Mouse (Mus musculus) thymus, adult 2 months (tissue): ENCODE results near the gene Pdhx.

Experiments
- CTCF ChIP-seq: fragments of 200-500 bp; IDR thresholded peaks from 2 replicates; pipeline ENCODE4 v1.5.1; 2012; ENCODE audit warnings: mild to moderate bottlenecking, control low read depth, low read length, moderate library complexity, borderline replicate concordance; ENCODE audit not compliant: control insufficient read depth, poor library complexity, insufficient read depth; ENCODE audit errors: extremely low read depth
- POLR2A ChIP-seq: fragments of 200-500 bp; IDR thresholded peaks from 2 replicates; pipeline ENCODE4 v1.6.1; 2012; ENCODE audit warnings: mild to moderate bottlenecking, low read length, control low read depth, moderate library complexity; ENCODE audit not compliant: control insufficient read depth, poor library complexity, insufficient read depth; ENCODE audit errors: extremely low read depth

DNA sequence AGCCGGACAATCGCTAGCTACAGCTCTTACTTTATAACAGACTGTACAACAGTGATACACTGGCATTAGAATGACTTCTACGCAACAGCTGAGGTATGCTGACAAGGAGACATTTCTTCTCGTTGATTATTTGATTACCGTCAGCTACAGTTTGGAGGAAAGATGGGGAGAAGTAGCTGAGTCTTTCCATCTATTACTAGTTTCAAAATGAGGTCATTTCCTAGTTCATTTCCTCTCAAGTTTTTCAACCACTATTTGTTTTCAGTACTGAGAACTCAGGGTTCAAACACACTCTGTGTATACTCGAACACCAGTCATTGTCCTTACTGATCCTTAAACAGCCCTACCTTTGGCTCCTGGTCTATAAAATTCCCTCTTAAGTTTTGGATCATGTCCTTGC, 17.5 kb downstream of the Pdhx start:
- TF ChIP-seq POLR2A: no peak
- TF ChIP-seq CTCF: no peak
